Mouse (Mus musculus): ENCODE results near the gene Fam57b.

DNA sequence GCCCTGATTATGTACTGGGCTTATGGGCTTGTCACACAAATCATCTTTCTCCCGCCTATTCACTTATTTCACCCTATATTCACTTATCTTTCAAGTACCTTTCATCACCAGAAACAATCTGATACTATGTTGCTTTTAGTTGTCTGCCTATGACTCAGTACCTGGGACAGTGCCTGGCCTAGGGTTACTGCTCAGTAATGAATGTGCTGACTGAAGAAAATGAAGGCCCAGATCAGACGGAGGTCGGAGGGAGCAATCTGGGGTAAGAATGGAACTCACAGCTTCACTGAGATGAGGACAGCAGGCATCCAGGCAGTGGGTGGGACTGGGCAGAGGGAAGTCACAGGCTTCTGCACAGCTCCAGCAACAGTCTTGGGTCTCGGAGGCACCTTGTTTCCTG lies 9.9 kb downstream of the Fam57b start:
- TF ChIP-seq CTCF (conservative IDR thresholded peaks at IDR 0.05; ENCODE audit: low read length): no peak
- no peak for TF ChIP-seq NANOG (IDR thresholded peaks at IDR 0.05; ENCODE audit: borderline replicate concordance, low read length)
- TF ChIP-seq POU5F1 (IDR thresholded peaks at IDR 0.05; ENCODE audit: borderline replicate concordance, low read length): no peak

Measured in E14TG2a.4 (cell line).